Mouse (Mus musculus) small intestine, adult 2 months (tissue): ENCODE data around the gene Secisbp2.

ENCODE experiments used
- CTCF ChIP-seq: fragments of 200-500 bp; IDR thresholded peaks from 2 replicates; pipeline ENCODE4 v1.5.1; 2012; ENCODE audit warnings: low read depth, mild to moderate bottlenecking, control low read depth, inconsistent platforms, low read length, moderate library complexity, mixed read lengths; ENCODE audit not compliant: insufficient replicate concordance, insufficient read length; ENCODE audit errors: extremely low read depth
- POLR2A ChIP-seq: fragments of 200-500 bp; IDR thresholded peaks from 2 replicates; pipeline ENCODE4 v1.6.1; 2012; ENCODE audit warnings: low read depth, mild to moderate bottlenecking, control low read depth, inconsistent platforms, low read length, moderate library complexity

GRCm38 (mm10) chr13:51705882-51706854, 54.7 kb downstream of the Secisbp2 start:
- TF ChIP-seq CTCF = no peak
- no peak for TF ChIP-seq POLR2A
